Mouse (Mus musculus): ENCODE data around the gene Gm49339. TPM values are rescaled to one million over a fixed set of nuclear protein-coding genes. Genes with fewer than 3 reads are reported as not detected.
"Not testable (repeated sequence)": the region's sequence is repeated elsewhere in the genome, so short reads cannot be mapped to it uniquely, and the experiment has no call there.

Gm49339 gene
- 0.15 TPM in 1 of 2 replicates, not detected in the other for polyA plus RNA-seq (2015; fragmentation: Nextera tagmentation; extraction: Ambion mirVana)

DNA sequence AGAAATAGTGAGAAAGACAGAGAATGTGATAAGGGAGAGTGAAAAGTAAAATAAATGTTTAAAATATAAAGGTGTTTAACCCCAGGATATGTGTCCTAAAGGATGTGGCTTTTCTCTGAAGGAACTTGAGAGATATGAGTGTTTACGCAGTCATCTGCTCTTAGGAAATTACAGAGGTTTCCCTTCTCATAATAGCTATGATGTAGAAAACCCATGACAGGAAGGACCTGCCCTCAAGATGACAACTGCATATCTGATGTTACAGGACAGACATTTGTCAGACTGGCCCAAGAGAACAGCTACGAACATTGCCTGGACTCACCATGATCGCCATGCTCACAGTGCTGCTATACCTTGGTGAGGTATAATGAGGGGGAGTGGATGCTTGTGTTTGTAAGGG, at the start of gene Gm49339, which contains the start of gene Lilr4b:
Gm49339 (plus strand) TSS at position 216 of the 400 bp plus-strand sequence.
Lilr4b (plus strand) TSS at position 236 of the 400 bp plus-strand sequence.
- not testable (repeated sequence) for H3K27ac ChIP-seq; H3K27me3 ChIP-seq; H3K36me3 ChIP-seq; H3K9ac ChIP-seq; H3K9me3 ChIP-seq; ATAC-seq (ENCODE audit: low FRiP score, low read depth); H3K4me1 ChIP-seq; H3K4me2 ChIP-seq (replicated peaks); H3K4me3 ChIP-seq
- 97% methylated on average over 1 of the region's 3 CpGs for WGBS

- H3K9ac ChIP-seq = no peak overlapping the region
- H3K27ac ChIP-seq = no peak overlapping the region
- H3K4me2 ChIP-seq (replicated peaks) = no peak overlapping the region
- no peak overlapping the region for H3K4me3 ChIP-seq
- no peak for ATAC-seq (ENCODE audit: low FRiP score, low read depth)
- no peaks in the 10 kb centered on the region for H3K9me3 ChIP-seq
- no peaks in the 10 kb centered on the region for H3K36me3 ChIP-seq
- no peaks in the 10 kb centered on the region for H3K27me3 ChIP-seq
- H3K4me1 ChIP-seq = no peaks in the 10 kb centered on the region
Measured at GRCm38 (mm10) chr10:51432940-51433339, 47.5 kb upstream of the Gm49339 start.

GRCm38 (mm10) chr10:51435684-51436083, 44.7 kb upstream of the Gm49339 start:
- H3K27me3 ChIP-seq = no peaks in the 10 kb centered on the region
- H3K4me2 ChIP-seq (replicated peaks) = no peak overlapping the region
- H3K36me3 ChIP-seq = no peaks in the 10 kb centered on the region
- no peak overlapping the region for H3K4me3 ChIP-seq
- H3K4me1 ChIP-seq = no peaks in the 10 kb centered on the region
- no peak overlapping the region for H3K9ac ChIP-seq
- no peaks in the 10 kb centered on the region for H3K9me3 ChIP-seq
- no peak for ATAC-seq (ENCODE audit: low FRiP score, low read depth)
- no peak overlapping the region for H3K27ac ChIP-seq
- WGBS = 84% methylated on average over 3 of the region's 3 CpGs

DNA sequence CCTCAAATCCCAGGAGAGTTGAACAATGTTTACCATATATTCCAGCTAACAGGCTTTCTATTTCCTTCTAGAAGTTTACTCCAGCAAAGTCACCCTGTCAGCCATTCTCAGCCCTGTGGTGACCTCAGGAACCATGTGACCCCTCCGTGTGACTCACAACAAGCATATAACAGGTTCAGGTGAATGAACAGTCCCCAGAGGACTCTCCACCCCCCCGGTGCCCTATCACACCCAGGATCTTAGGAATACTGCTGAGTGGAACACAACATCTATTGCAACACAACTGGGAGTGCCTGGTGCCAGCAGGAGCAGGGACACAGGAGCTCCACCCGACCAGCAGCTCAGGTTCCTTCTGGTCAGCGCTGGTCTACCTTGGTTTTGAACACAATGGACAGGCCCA, 28.8 kb upstream of the Gm49339 start:
- Histone ChIP-seq H3K9ac (no peak overlapping the region), H3K4me2 (replicated peaks) (no peak overlapping the region), H3K36me3 (no peaks in the 10 kb centered on the region), H3K4me1 (no peaks in the 10 kb centered on the region), H3K27me3 (no peaks in the 10 kb centered on the region), H3K4me3 (no peak overlapping the region), H3K9me3 (no peaks in the 10 kb centered on the region), H3K27ac (no peak overlapping the region)
- no peak for ATAC-seq (ENCODE audit: low FRiP score, low read depth)
- WGBS = 74% methylated on average over 4 of the region's 4 CpGs

GRCm38 (mm10) chr10:51453616-51454298, 26.7 kb upstream of the Gm49339 start:
- ATAC-seq (ENCODE audit: low FRiP score, low read depth) = no peak
- Histone ChIP-seq H3K4me2 (replicated peaks) (no peak overlapping the region), H3K9ac (no peak overlapping the region), H3K4me3 (no peak overlapping the region), H3K4me1 (no peaks in the 10 kb centered on the region), H3K36me3 (no peaks in the 10 kb centered on the region), H3K27ac (no peak overlapping the region), H3K27me3 (no peaks in the 10 kb centered on the region), H3K9me3 (no peaks in the 10 kb centered on the region)
- WGBS = 69% methylated on average over 1 of the region's 1 CpGs

GRCm38 (mm10) chr10:51454365-51454764, 26.0 kb upstream of the Gm49339 start:
- H3K27ac ChIP-seq = no peak overlapping the region
- H3K4me3 ChIP-seq = no peak overlapping the region
- 47% methylated on average over 1 of the region's 1 CpGs for WGBS
- no peak overlapping the region for H3K9ac ChIP-seq
- no peaks in the 10 kb centered on the region for H3K27me3 ChIP-seq
- H3K36me3 ChIP-seq = no peaks in the 10 kb centered on the region
- no peak overlapping the region for H3K4me2 ChIP-seq (replicated peaks)
- ATAC-seq (ENCODE audit: low FRiP score, low read depth) = no peak
- no peaks in the 10 kb centered on the region for H3K9me3 ChIP-seq
- no peaks in the 10 kb centered on the region for H3K4me1 ChIP-seq

DNA sequence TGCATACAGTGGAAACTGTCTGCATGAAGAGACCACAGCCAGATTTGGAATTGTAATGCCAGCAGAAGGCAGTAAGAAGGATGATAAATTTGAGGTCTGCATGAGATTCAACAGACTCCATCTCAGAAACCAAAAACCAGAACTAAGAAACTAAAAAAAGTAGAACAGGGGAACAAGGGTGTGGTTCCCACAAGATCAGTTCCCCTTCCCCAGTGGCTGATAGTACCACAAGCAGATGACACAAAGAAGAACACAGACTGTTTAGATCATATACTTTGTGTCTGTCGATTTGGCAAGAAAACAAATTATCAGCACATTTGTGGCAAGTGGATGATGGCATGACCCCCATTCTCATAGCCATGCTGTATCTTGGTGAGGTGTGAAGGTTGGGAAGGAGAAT, 24.6 kb upstream of the Gm49339 start:
- H3K27ac ChIP-seq = no peak overlapping the region
- WGBS = 73% methylated on average over 1 of the region's 1 CpGs
- H3K4me2 ChIP-seq (replicated peaks) = no peak overlapping the region
- H3K4me3 ChIP-seq = no peak overlapping the region
- H3K27me3 ChIP-seq = no peaks in the 10 kb centered on the region
- H3K36me3 ChIP-seq = no peaks in the 10 kb centered on the region
- H3K4me1 ChIP-seq = no peaks in the 10 kb centered on the region
- no peaks in the 10 kb centered on the region for H3K9me3 ChIP-seq
- ATAC-seq (ENCODE audit: low FRiP score, low read depth) = no peak
- H3K9ac ChIP-seq = no peak overlapping the region

GRCm38 (mm10) chr10:51456369-51456768, 24.0 kb upstream of the Gm49339 start:
- Histone ChIP-seq H3K27ac (no peak overlapping the region), H3K9me3 (no peaks in the 10 kb centered on the region), H3K9ac (no peak overlapping the region), H3K4me1 (no peaks in the 10 kb centered on the region), H3K4me3 (no peak overlapping the region), H3K36me3 (no peaks in the 10 kb centered on the region), H3K4me2 (replicated peaks) (no peak overlapping the region), H3K27me3 (no peaks in the 10 kb centered on the region)
- ATAC-seq (ENCODE audit: low FRiP score, low read depth) = no peak
- 77% methylated on average over 4 of the region's 4 CpGs for WGBS

DNA sequence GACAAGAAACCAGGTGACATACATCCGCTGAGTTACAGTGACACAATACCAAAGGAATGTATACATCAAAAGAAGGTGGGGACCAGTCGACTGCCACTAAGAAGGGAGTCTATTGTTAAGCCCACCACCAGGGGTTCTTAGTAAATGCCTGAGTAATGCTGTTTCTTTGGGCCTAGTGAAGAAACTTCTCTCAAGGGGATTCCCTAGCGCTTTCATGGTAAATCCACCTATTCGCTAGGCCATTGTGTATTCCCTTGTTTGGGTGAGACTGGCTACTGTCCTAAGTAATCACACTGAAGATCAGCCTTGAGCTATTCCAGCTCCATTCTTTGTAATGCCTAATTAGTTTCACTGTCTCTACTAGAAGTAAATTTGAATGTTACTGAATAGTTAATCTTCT, 16.6 kb upstream of the Gm49339 start:
- H3K9me3 ChIP-seq; ATAC-seq (ENCODE audit: low FRiP score, low read depth); H3K27ac ChIP-seq; H3K9ac ChIP-seq; H3K4me2 ChIP-seq (replicated peaks); H3K27me3 ChIP-seq; H3K36me3 ChIP-seq; H3K4me1 ChIP-seq; H3K4me3 ChIP-seq: not testable (repeated sequence)
- WGBS = 61% methylated on average over 4 of the region's 4 CpGs

GRCm38 (mm10) chr10:51490691-51491090, 10.3 kb downstream of the Gm49339 start, which contains the start of gene Lilrb4a:
Gene Lilrb4a, plus strand, starts transcription at chr10:51490956.
- not testable (repeated sequence) for ATAC-seq (ENCODE audit: low FRiP score, low read depth); H3K9me3 ChIP-seq; H3K4me2 ChIP-seq (replicated peaks); H3K4me1 ChIP-seq; H3K27me3 ChIP-seq; H3K27ac ChIP-seq; H3K9ac ChIP-seq; H3K4me3 ChIP-seq; H3K36me3 ChIP-seq
- WGBS = no CpG with 5 or more reads among the region's 2 CpGs

GRCm38 (mm10) chr10:51520021-51520420, 39.6 kb downstream of the Gm49339 start:
- Histone ChIP-seq H3K4me3 (no peak overlapping the region), H3K4me2 (replicated peaks) (no peak overlapping the region), H3K9ac (no peak overlapping the region), H3K27me3 (no peaks in the 10 kb centered on the region), H3K36me3 (no peaks in the 10 kb centered on the region), H3K4me1 (no peaks in the 10 kb centered on the region), H3K9me3 (no peaks in the 10 kb centered on the region), H3K27ac (no peak overlapping the region)
- ATAC-seq (ENCODE audit: low FRiP score, low read depth) = no peak

DNA sequence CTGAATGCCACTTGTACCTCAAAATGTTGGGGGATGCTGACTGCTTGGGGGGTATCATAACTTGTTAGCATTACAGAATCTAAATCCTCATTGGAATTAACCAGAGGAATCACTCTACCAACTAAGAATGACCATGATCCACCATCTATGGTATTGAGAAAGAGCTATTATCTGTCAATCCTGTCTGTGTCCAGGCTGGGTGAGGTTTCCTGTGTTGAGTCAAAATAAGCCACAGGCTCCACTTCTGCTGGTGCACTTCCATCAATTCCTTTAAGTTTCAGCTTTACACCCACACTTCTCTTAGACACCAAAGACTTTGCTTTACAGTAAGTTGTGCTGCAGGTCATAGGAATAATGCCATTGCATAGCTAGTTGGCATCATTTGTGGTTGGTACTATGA, 41.0 kb downstream of the Gm49339 start:
- Histone ChIP-seq H3K9ac (no peak overlapping the region), H3K4me1 (no peaks in the 10 kb centered on the region), H3K27ac (no peak overlapping the region), H3K4me2 (replicated peaks) (no peak overlapping the region), H3K27me3 (no peaks in the 10 kb centered on the region), H3K4me3 (no peak overlapping the region), H3K9me3 (no peaks in the 10 kb centered on the region), H3K36me3 (no peaks in the 10 kb centered on the region)
- ATAC-seq (ENCODE audit: low FRiP score, low read depth) = no peak

- Histone ChIP-seq H3K4me1 (no peaks in the 10 kb centered on the region), H3K27me3 (no peaks in the 10 kb centered on the region), H3K4me3 (no peak overlapping the region), H3K9ac (no peak overlapping the region), H3K4me2 (replicated peaks) (no peak overlapping the region), H3K36me3 (no peaks in the 10 kb centered on the region), H3K9me3 (no peaks in the 10 kb centered on the region), H3K27ac (no peak overlapping the region)
- no peak for ATAC-seq (ENCODE audit: low FRiP score, low read depth)
- 75% methylated on average over 7 of the region's 7 CpGs for WGBS
Measured at GRCm38 (mm10) chr10:51526090-51526489, 45.7 kb downstream of the Gm49339 start.

Data from limb, embryonic 13.5 days (tissue).